Mouse (Mus musculus) liver, embryonic 12.5 days (tissue): ENCODE measurements around the gene Enpp7. TPM values are rescaled to one million over a fixed set of nuclear protein-coding genes. Genes with fewer than 3 reads are reported as not detected.

ENCODE experiments used
- ATAC-seq: fragments of 200-750 bp; cut with Nextera tagmentation; 2 replicates; pipeline ENCODE4 v1.8.0; 2017; ENCODE audit warnings: moderate number of reproducible peaks, mild to moderate bottlenecking, moderate library complexity
- H3K27ac ChIP-seq: fragments of 300-500 bp; sonication (generic); 2 replicates; pipeline ENCODE4 v1.5.1; 2016; ENCODE audit warnings: mild to moderate bottlenecking
- H3K27me3 ChIP-seq: fragments of 300-500 bp; sonication (generic); replicated peaks from 2 replicates; pipeline ENCODE4 v1.6.1; 2016; ENCODE audit warnings: mild to moderate bottlenecking, moderate library complexity
- H3K36me3 ChIP-seq: fragments of 300-500 bp; sonication (generic); 2 replicates; pipeline ENCODE4 v1.6.1; 2016; ENCODE audit warnings: mild to moderate bottlenecking, moderate library complexity
- H3K4me1 ChIP-seq: fragments of 300-500 bp; sonication (generic); 2 replicates; pipeline ENCODE4 v1.6.1; 2016
- H3K4me2 ChIP-seq: fragments of 300-500 bp; sonication (generic); 2 replicates; pipeline ENCODE4 v1.6.1; 2016; ENCODE audit warnings: mild to moderate bottlenecking, moderate library complexity
- H3K4me3 ChIP-seq: fragments of 300-500 bp; sonication (generic); 2 replicates; pipeline ENCODE4 v1.5.1; 2016; ENCODE audit warnings: mild to moderate bottlenecking, moderate library complexity
- H3K9ac ChIP-seq: fragments of 300-500 bp; sonication (generic); 2 replicates; pipeline ENCODE4 v1.6.1; 2016; ENCODE audit warnings: mild to moderate bottlenecking, moderate library complexity
- H3K9me3 ChIP-seq: fragments of 300-500 bp; sonication (generic); replicated peaks from 2 replicates; pipeline ENCODE4 v1.6.1; 2016; ENCODE audit warnings: mild to moderate bottlenecking, moderate library complexity
- WGBS: fragments of 180-500 bp; shearing (Covaris S2); methylation state at CpG from one replicate; pipeline ENCODE4 v1.1.7; 2016; ENCODE audit not compliant: insufficient replicate concordance; 5-methylcytosine and 5-hydroxymethylcytosine counted together
- polyA plus RNA-seq: library from polyadenylated mRNA; unstranded; fragments of >200 nt; fragmentation: Nextera tagmentation; extraction: Ambion mirVana; gene quantifications from 2 replicates; pipeline ENCODE4 v1.2.1, GENCODE M21; 2016

The Enpp7 gene
- polyA plus RNA-seq, 1 experiment from 2014 or later, result not detected

- H3K4me3 ChIP-seq, result no peak overlapping the region
- no peak for ATAC-seq
- H3K9ac ChIP-seq, result no peak overlapping the region
- H3K36me3 ChIP-seq, result no peaks in the 10 kb centered on the region
- peaks cover 6% of the 10 kb centered on the region; the same call in 1 of the 2 replicates for H3K4me1 ChIP-seq
- no peak overlapping the region for H3K27ac ChIP-seq
- 43% methylated on average over 18 of the region's 18 CpGs for WGBS
- H3K27me3 ChIP-seq, result peaks cover 53% of the 10 kb centered on the region
- H3K4me2 ChIP-seq, result no peak overlapping the region
- H3K9me3 ChIP-seq, result no peaks in the 10 kb centered on the region
Measured at GRCm38 (mm10) chr11:118972431-118973377, 15.3 kb upstream of the Enpp7 start.

GRCm38 (mm10) chr11:118974340-118974739 is 13.6 kb upstream of the Enpp7 start:
- Histone ChIP-seq H3K27ac (no peak overlapping the region), H3K9me3 (no peaks in the 10 kb centered on the region), H3K36me3 (no peaks in the 10 kb centered on the region), H3K4me1 (peaks cover 6% of the 10 kb centered on the region; the same call in 1 of the 2 replicates), H3K27me3 (peaks cover 52% of the 10 kb centered on the region), H3K4me2 (no peak overlapping the region), H3K4me3 (no peak overlapping the region), H3K9ac (no peak overlapping the region)
- WGBS, result 50% methylated on average over 7 of the region's 7 CpGs
- no peak for ATAC-seq

GRCm38 (mm10) chr11:118975427-118975826 is 12.6 kb upstream of the Enpp7 start:
- no peak overlapping the region for H3K4me3 ChIP-seq
- H3K4me1 ChIP-seq, result peaks cover 6% of the 10 kb centered on the region; the same call in 1 of the 2 replicates
- no peak for ATAC-seq
- H3K27me3 ChIP-seq, result peaks cover 48% of the 10 kb centered on the region
- H3K36me3 ChIP-seq, result no peaks in the 10 kb centered on the region
- H3K27ac ChIP-seq, result no peak overlapping the region
- 4% methylated on average over 10 of the region's 10 CpGs for WGBS
- H3K9me3 ChIP-seq, result no peaks in the 10 kb centered on the region
- H3K4me2 ChIP-seq, result peak overlapping the region; percentile 43
- no peak overlapping the region for H3K9ac ChIP-seq

- H3K27me3 ChIP-seq, result peaks cover 43% of the 10 kb centered on the region
- peaks cover 6% of the 10 kb centered on the region; the same call in 1 of the 2 replicates for H3K4me1 ChIP-seq
- no peak for ATAC-seq
- H3K9ac ChIP-seq, result no peak overlapping the region
- peak overlapping the region; percentile 43 for H3K4me2 ChIP-seq
- H3K9me3 ChIP-seq, result no peaks in the 10 kb centered on the region
- no peak overlapping the region for H3K4me3 ChIP-seq
- 15% methylated on average over 12 of the region's 12 CpGs for WGBS
- H3K27ac ChIP-seq, result no peak overlapping the region
- H3K36me3 ChIP-seq, result no peaks in the 10 kb centered on the region
Measured at GRCm38 (mm10) chr11:118975917-118976316, 12.1 kb upstream of the Enpp7 start.

GRCm38 (mm10) chr11:118980388-118980787 is 7.6 kb upstream of the Enpp7 start:
- ATAC-seq, result no peak
- H3K27ac ChIP-seq, result no peak overlapping the region
- H3K27me3 ChIP-seq, result peaks cover 25% of the 10 kb centered on the region; the same call in 1 of the 2 replicates
- no peaks in the 10 kb centered on the region for H3K9me3 ChIP-seq
- WGBS, result 67% methylated on average over 2 of the region's 2 CpGs
- H3K4me2 ChIP-seq, result no peak overlapping the region
- H3K36me3 ChIP-seq, result no peaks in the 10 kb centered on the region
- H3K9ac ChIP-seq, result no peak overlapping the region
- H3K4me1 ChIP-seq, result peaks cover 6% of the 10 kb centered on the region; the same call in 1 of the 2 replicates
- H3K4me3 ChIP-seq, result no peak overlapping the region

GRCm38 (mm10) chr11:118981012-118981776 is 6.8 kb upstream of the Enpp7 start:
- Histone ChIP-seq H3K9ac (no peak overlapping the region), H3K4me3 (no peak overlapping the region), H3K27ac (no peak overlapping the region), H3K4me1 (no peaks in the 10 kb centered on the region), H3K27me3 (peaks cover 25% of the 10 kb centered on the region; the same call in 1 of the 2 replicates), H3K4me2 (no peak overlapping the region), H3K36me3 (no peaks in the 10 kb centered on the region), H3K9me3 (no peaks in the 10 kb centered on the region)
- WGBS, result 53% methylated on average over 18 of the region's 18 CpGs
- no peak for ATAC-seq

- Histone ChIP-seq H3K4me1 (no peaks in the 10 kb centered on the region), H3K9ac (no peak overlapping the region), H3K4me2 (no peak overlapping the region), H3K4me3 (no peak overlapping the region), H3K36me3 (no peaks in the 10 kb centered on the region), H3K27ac (no peak overlapping the region), H3K9me3 (no peaks in the 10 kb centered on the region), H3K27me3 (peaks cover 26% of the 10 kb centered on the region; the same call in 1 of the 2 replicates)
- WGBS, result 49% methylated on average over 12 of the region's 12 CpGs
- no peak for ATAC-seq
Measured at GRCm38 (mm10) chr11:118982593-118983113, 5.3 kb upstream of the Enpp7 start.

- Histone ChIP-seq H3K9me3 (no peaks in the 10 kb centered on the region), H3K27ac (no peak overlapping the region), H3K4me3 (no peak overlapping the region), H3K9ac (no peak overlapping the region), H3K4me2 (no peak overlapping the region), H3K36me3 (no peaks in the 10 kb centered on the region), H3K4me1 (no peaks in the 10 kb centered on the region), H3K27me3 (peaks cover 15% of the 10 kb centered on the region; the same call in 1 of the 2 replicates)
- WGBS, result 47% methylated on average over 5 of the region's 5 CpGs
- ATAC-seq, result no peak
Measured at GRCm38 (mm10) chr11:118985571-118985970, 2.4 kb upstream of the Enpp7 start.

- Histone ChIP-seq H3K27me3 (peaks cover 44% of the 10 kb centered on the region), H3K36me3 (no peaks in the 10 kb centered on the region), H3K27ac (no peak overlapping the region), H3K9me3 (no peaks in the 10 kb centered on the region), H3K4me2 (no peak overlapping the region), H3K4me3 (no peak overlapping the region), H3K9ac (no peak overlapping the region), H3K4me1 (peaks cover 6% of the 10 kb centered on the region; the same call in 1 of the 2 replicates)
- 17% methylated on average over 3 of the region's 3 CpGs for WGBS
- ATAC-seq, result no peak
Measured at GRCm38 (mm10) chr11:118992781-118993180, 4.8 kb downstream of the Enpp7 start.

GRCm38 (mm10) chr11:118995448-118995847 is 7.5 kb downstream of the Enpp7 start:
- Histone ChIP-seq H3K4me2 (no peak overlapping the region), H3K27me3 (peaks cover 68% of the 10 kb centered on the region), H3K36me3 (no peaks in the 10 kb centered on the region), H3K9ac (no peak overlapping the region), H3K4me3 (no peak overlapping the region), H3K4me1 (peaks cover 6% of the 10 kb centered on the region; the same call in 1 of the 2 replicates), H3K27ac (no peak overlapping the region), H3K9me3 (no peaks in the 10 kb centered on the region)
- ATAC-seq, result no peak
- WGBS, result 35% methylated on average over 4 of the region's 4 CpGs

- H3K27ac ChIP-seq, result no peak overlapping the region
- no peak overlapping the region for H3K9ac ChIP-seq
- no peak for ATAC-seq
- peaks cover 79% of the 10 kb centered on the region for H3K27me3 ChIP-seq
- H3K4me3 ChIP-seq, result no peak overlapping the region
- H3K4me1 ChIP-seq, result peaks cover 6% of the 10 kb centered on the region; the same call in 1 of the 2 replicates
- WGBS, result 60% methylated on average over 3 of the region's 3 CpGs
- H3K9me3 ChIP-seq, result no peaks in the 10 kb centered on the region
- H3K4me2 ChIP-seq, result no peak overlapping the region
- no peaks in the 10 kb centered on the region for H3K36me3 ChIP-seq
Measured at GRCm38 (mm10) chr11:118997182-118997581, 9.2 kb downstream of the Enpp7 start.
